Mouse (Mus musculus): ENCODE results near the gene Ctnnd2.

- TF ChIP-seq POLR2A (IDR thresholded peaks at IDR 0.05; ENCODE audit: borderline replicate concordance, extremely low read depth, low read depth, low read length) = no peak
- no peak for TF ChIP-seq CTCF (IDR thresholded peaks at IDR 0.05; ENCODE audit: insufficient read depth, low read length)
Measured at GRCm38 (mm10) chr15:30460341-30461125, 288.1 kb downstream of the Ctnnd2 start.

Measured in lung, adult 2 months (tissue).